Mouse (Mus musculus) spleen, adult 18-20 months (tissue): ENCODE data around the gene Zfand3.

Source experiments
- DNase-seq, 2 experiments: peaks; one replicate each; pipeline ENCODE4 v3.0.0; 2022; ENCODE audit warnings: mixed read lengths in 2 of 2

The Zfand3 gene

GRCm38 (mm10) chr17:30236611-30237010, 232.1 kb downstream of the Zfand3 start:
- no peak for DNase-seq

GRCm38 (mm10) chr17:30237600-30237999, 233.1 kb downstream of the Zfand3 start:
- DNase-seq = no peak

- DNase-seq = no peak
Observed at GRCm38 (mm10) chr17:30239458-30239857, 234.9 kb downstream of the Zfand3 start.

- no peak for DNase-seq
Observed at GRCm38 (mm10) chr17:30240659-30241058, 236.1 kb downstream of the Zfand3 start.

- no peak for DNase-seq
Observed at GRCm38 (mm10) chr17:30241061-30241460, 236.5 kb downstream of the Zfand3 start.

- no peak for DNase-seq
Observed at GRCm38 (mm10) chr17:30241720-30242322, 237.3 kb downstream of the Zfand3 start.

- DNase-seq = no peak
Observed at GRCm38 (mm10) chr17:30242647-30243046, 238.1 kb downstream of the Zfand3 start.

- no peak for DNase-seq
Observed at GRCm38 (mm10) chr17:30243540-30243939, 239.0 kb downstream of the Zfand3 start.

- no peak for DNase-seq
Observed at GRCm38 (mm10) chr17:30244651-30245307, 240.2 kb downstream of the Zfand3 start.

- no peak for DNase-seq
Observed at GRCm38 (mm10) chr17:30245308-30245706, 240.8 kb downstream of the Zfand3 start.

- no peak for DNase-seq
Observed at GRCm38 (mm10) chr17:30253028-30253427, 248.5 kb downstream of the Zfand3 start.

- DNase-seq = no peak
Observed at GRCm38 (mm10) chr17:30253924-30254323, 249.4 kb downstream of the Zfand3 start.

- no peak for DNase-seq
Observed at GRCm38 (mm10) chr17:30255928-30256560, 251.5 kb downstream of the Zfand3 start.

GRCm38 (mm10) chr17:30258480-30258879, 253.9 kb downstream of the Zfand3 start:
- no peak for DNase-seq

GRCm38 (mm10) chr17:30259938-30260337, 255.4 kb downstream of the Zfand3 start:
- DNase-seq = no peak
